Mouse (Mus musculus) frontal cortex, postnatal 10 days (tissue): ENCODE measurements at regions not wholly inside any gene's neighbourhood (a gene's known extent, or its start where the extent isn't known, plus 50 kb on each side); places are given as distances from the start of the nearest gene placed in this dataset.

Experiments
- DNase-seq, 2 experiments: peaks; one replicate each; pipeline ENCODE4 v3.0.0; 2022; ENCODE audit warnings: low spot score in 2 of 2, mixed read lengths in 1 of 2

DNA sequence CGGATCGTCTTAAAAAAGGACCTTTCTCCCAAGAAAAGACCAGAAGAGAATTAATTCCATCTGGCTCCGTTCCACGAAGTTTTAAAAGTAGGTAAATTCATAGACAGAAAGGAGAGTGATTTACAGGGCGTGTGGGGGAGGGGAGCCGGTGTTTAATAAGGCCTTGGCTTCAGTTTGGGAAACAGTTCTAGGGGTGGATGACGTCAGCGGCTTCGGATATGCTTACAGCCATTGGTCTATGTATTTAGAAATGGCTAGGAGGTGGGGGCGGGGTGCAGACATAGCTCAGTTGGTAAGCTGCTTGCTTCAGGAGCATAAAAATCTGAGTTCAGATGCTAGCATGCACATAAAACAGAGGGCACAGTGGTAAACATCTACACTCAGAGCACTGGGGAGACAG is 127.0 kb downstream of the Gadd45g start:
- DNase-seq, result peak in 1 of 2 experiments; percentile 28

DNA sequence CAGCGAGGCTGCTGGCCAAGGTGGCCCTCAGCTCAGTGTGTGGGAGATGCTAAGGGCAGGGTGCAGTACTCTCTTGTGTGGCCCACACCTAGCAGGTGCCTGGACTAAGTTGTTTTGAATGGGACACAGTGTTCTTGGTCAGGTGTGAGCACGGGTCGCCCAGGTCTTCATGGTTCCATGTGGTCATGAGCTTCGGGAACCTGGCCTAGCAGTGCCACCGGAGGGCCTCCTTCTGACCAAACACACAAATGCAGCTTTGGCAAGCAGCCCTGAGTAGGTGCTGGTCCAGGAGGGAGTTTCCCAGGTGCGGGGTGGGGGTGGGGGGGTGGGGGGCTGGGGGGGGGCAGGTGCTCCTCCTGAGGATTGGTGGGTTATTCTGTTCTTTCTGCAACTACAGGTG is 127.6 kb downstream of the Gadd45g start:
- no peak for DNase-seq

DNA sequence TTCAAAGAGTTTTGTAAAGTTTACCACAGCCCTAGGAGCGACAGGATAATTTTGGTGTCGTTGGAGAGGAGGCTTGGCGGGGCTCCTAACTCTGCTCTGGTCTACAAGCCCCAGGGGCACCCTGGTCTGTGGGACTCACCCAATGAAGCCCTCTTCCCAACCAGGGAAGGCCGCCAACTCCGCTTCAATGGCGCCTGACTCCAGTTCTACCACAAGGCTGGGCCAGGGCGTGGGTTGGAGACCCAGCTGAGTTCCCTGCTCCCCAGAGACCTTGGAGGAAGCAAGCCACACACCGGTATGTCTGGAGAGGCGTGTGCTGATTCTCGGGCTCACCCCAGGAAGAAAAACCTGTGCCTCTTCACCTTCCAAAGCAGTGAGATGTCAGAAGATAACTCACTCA is 128.9 kb downstream of the Gadd45g start:
- no peak for DNase-seq

DNA sequence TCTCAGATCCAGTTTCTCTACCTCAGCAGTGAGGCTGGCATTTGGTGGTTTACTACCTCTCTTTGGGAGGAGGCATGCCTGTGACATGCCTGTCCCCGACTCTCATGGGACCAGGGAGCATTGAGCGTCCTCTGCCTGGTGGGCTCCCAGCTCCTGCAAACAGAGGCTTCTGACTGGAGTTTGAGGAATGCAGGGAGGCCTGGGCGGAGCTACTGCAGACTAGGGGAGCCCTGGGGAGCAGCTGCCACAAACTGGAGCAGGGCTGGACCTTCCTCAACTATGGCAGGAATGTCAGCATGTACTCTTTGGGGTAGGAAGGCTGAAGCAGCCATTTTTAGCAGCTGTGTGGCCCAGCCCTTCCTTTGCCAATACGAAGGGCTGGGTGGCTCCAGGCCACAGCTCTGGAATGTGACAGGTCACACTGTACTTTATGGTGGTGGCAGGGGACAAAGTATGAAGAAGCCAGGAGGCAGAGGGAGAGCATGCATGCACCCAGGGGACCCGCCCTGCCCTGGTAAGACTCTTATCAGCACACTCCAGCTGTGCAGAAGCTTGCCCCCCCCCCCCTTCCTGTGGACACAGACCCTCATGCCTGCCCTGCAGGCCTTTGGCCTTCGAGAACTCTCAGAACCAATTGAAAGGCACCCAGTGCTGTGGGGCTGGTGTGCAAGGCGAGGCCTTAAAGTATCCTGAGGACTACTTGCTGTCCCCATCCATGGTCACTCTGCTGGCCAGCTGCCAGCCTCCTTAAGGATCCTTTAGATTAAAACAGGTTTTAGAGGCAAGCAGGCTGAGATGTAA is 129.5 kb downstream of the Gadd45g start:
- no peak for DNase-seq

DNA sequence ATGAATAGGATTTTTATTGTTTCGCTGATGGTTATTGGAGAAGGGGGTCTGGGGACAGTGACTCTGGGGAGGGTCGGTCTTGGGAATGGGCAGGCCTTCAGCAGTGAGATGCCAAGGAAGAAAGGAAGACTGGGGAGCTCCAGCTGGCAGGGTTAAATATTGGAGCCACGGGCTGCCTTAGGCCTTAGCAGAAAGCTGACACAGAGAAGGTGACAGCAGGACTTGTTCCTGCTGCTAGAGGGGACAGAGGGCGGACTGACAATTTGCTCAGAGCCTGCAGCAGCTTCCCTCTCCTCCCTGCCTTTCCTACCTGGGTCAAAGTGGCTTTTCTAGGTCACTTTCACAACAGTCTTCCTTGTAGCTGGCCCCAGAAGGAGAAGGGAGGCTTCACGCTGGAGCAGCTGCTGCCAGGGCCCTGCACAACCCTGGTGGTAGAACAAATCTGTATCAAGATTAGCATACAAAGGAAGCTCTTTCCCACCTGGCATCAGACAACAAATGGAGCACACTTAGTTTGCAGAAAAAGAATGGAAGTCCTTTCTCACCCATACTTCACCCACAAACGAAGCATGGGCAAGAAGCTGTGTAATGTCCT is 130.2 kb downstream of the Gadd45g start:
- no peak for DNase-seq

DNA sequence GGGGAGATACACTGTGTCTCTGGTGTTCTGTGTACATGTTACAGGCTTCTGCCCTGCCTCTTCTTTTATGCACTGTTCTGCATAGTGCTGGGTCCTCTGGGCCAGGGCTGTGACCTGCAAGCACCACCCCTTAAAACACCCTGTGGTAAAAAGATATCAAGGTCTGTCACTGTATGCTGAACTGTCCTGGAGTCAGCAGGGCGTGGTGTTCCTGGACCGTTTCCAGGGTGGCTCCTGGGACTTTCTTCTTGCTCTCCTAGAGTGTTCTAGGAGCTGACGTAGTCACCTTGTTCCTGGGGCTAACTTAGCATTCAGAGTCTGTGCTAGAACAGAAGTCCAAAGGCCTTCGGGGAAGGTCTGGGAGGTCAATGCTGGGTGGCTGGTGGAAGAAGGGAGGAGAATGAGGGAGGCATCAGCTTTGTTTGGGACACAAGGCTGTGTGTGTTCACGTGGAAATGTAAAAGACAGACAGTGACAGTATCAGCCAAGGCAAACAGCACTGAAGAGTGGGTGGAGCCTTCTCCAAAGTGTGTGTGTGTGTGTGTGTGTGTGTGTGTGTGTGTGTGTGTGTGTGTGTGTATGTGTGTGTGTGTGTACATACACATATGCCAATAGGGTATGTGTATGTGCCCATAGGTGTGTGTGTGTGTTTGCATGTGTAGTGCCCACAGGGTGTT is 133.0 kb downstream of the Gadd45g start:
- DNase-seq, result no peak

DNA sequence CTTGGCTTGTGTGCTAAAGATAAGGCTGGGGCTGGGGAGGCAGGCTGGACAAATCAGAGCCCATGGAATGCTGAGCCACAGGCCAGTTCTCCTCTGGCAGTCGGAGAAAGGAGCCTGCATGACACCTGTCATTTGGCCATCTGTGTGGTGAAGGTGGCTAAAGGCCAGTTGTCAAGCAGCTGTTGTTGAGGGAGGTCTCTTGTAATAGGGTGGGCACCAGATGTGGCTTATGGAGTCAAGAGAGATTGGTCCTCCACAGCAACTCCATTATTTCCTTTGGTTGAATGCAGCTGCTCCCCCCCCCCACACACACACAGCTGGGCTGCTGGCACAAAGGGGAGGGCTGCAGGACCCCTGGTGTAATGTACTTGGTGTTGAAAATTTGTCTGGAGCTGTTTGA is 133.9 kb downstream of the Gadd45g start:
- no peak for DNase-seq

DNA sequence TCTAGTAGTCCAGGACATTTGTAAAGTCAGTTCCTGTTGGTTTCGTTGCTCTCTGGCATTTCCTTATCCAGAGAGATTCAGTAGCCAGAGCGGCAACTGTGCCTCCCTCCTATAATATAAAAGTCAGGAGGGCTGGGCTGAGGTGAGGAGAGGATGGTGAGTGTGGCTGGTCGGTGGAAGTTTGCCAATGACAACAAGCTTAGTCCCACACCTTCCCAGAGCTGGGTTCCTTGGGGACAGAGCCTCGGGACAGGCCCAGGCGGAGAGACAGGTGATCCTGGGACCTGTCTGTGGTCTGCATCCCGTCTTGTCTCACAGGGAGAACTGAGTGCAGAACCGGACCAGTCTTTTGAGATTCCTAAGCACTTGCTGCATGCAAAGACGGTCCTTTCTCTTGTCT is 136.5 kb downstream of the Gadd45g start:
- DNase-seq, result no peak

DNA sequence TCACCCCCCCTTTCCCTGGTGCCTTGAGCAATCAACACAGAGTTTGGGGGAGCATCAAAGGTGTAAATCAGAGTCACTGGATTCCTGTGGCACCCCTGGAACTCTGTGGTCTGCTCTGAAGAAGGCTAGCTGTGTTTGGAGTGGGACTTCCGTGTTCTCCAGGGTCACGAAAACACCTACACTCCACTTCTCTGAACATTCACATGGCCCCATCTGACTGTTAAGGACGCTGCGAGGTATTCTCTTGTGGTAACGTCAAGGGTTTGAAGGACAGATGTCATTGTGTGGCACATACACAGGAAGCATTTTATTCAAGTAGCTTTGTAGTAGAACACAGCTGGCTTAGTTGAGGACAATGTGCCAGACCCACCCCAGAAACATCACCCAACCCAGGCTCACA is 137.1 kb downstream of the Gadd45g start:
- no peak for DNase-seq

DNA sequence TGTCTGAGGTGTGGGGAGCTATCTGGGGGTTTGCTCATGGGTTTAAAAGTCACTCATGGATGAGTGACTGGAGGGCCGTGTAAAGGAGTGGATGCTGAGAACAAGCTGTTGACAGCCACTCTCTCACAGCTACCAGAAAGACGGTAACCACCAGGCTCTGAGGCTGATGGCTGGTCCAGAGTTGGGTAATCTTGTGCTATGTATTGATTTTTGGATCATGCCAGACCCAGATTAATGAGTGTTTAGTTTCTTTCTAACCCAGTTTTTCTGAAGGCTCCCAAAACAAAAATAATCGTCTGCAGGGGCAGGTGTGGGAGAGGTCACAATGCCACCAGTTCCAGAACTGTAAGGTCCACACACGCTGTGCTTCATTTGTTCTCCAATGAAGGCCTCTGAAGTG is 144.9 kb downstream of the Gadd45g start:
- DNase-seq, result no peak

DNA sequence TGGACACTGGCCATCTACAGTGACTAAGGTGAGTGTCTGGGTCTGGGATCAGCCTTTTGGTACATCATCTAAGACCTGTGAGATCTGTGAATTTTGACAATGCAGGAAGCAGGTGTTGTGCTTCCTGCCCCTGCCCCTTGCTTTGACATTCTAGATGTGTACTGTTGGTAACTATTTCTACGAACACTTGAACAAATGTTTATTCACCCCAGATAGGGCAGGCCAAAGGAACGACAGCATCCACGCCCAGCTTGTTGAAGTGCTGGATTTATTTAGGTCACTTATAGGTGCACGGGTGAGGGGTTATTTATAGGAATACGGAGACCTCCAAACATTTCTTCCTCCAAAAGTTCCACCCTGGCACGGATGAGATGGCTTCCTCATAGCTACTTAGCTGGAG is 146.4 kb downstream of the Gadd45g start:
- DNase-seq, result no peak

DNA sequence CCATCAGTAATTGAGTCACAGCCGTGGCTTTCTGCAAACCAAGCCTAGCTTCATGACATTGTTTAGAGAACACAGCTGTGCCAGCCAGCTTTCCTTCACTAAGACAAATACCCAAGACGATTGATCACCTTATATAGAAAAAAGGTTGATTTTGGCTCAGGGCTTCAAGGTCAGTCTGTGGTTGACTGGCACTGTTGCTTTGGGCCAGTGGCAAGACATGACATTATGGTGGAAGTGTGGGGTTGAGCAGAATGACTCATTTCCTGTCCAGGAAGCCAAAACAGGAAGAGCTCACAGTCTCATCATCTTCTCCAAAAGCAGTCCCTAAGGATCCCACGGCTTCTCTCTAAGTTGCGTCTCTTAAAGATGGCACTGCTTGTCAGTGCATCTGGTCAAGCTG is 149.7 kb downstream of the Gadd45g start:
- DNase-seq, result no peak

DNA sequence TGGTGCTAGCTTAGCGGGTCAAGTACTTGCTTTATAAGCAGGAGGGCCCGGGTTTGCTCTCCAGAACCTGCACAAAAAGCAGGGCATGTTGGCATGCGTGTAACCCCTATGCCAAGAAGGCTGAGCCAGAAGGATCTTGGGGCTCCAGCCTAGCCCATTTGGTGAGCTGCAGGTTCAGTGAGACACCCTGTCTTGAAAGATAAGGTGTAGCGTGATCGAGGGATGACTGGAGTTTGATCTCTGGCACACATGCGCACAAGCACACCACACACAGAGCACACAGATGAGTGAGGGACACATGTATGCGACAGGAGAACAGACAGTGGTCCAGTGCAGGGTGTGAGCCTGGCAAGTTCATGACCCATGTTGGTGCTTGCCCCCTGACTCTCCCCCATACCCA is 152.1 kb downstream of the Gadd45g start:
- DNase-seq, result no peak

DNA sequence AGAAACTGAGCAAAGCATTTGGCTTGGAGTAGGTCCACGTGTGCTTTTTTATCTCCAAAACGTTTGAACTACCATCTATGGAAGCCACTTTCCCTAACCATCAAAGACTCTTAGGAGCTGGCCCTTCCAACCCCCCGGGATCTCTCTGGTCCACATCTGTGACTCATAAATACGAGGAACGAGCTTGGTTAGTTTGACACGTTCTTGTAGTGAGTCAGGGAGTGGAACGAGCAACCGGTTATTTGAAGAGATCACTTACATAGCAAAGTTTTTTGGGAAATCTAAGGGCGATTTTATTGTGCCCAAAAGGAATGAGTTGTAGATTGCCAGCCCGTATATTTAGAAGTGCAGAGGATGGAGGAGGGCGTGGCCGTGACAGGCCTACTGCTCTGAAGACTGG is 155.3 kb downstream of the Gadd45g start:
- no peak for DNase-seq

DNA sequence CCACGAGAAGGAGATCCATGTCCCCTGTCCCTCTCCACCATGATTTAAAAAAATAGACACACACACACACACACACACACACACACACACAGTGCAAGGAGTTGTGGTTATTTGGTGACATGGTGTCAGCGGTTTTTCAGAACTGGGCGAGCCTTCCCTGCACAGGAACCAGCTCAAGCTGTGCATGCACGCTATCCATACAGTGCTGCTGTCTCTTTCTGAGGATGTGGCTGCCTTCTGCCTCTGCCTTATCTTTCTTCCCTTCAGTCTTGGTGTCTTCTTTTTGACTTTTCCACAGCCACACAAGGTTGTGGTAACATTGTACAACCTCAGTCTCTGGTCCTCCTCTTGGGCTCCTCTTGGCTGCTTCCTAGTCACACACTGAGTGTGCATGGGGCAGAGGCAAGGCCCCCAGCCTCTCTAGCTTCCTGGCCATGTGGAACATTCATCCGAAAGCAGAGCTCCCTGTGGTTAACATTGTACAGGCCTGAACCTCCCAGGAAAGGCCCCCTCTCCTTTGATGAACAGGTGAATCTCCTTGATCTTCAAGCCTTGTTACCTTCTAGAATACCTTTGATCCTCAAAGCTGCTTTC is 157.6 kb downstream of the Gadd45g start:
- no peak for DNase-seq

DNA sequence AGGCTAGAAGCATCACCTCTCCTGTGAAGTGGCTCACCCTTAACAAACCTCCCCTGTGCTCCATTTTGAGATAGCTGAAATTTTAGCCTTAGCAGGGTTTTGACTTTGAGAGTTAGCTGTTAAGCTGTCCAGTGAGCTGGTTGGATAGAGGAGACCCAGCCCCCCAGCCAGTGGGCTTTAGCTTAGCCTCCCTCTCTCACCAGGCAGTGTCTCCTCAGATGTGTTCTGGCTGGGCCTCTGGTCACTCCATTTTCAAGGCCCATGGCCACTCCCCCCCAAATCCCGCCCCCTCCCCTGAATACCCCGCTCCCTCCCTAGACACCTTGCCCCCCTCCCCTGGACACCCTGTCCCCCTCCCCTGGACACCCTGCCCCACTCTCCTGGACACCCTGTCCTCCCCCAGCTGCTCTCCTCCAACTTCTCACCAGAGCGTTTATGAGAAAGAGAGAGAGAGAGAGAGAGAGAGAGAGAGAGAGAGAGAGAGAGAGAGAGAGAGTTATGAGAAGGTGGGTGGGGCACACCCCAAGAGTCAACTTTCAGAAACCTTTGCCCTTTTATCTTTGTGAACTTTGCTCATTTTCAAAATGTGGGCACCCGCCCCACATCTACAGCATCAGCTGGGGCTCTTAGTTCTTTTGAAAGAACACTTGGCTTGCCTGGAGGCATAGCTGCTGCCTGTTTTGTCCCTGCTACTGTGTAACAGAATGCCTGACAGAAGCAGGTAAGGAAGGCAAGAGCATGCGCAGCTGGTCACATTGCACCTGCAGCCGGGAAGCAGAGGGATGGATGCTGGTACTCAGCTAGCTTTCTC is 161.3 kb downstream of the Gadd45g start:
- DNase-seq, result no peak

DNA sequence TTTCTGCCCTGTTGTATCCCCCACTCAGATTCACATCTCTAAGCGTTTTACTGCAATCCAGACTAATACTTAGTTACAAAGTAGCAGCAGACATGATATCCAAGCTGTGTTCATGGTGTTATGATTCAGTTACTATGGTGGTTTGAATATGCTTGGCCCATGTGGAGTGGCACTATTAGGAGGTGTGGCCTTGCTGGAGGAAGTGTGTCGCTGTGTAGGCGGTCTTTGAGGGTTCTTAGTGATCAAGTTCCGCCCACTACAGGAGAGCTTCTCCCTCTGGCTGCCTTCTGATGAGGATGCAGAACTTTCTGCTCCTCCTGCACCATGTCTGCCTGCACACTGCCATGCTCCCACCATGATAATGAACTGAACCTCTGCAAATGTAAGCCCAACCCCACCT is 162.8 kb downstream of the Gadd45g start:
- DNase-seq, result no peak

DNA sequence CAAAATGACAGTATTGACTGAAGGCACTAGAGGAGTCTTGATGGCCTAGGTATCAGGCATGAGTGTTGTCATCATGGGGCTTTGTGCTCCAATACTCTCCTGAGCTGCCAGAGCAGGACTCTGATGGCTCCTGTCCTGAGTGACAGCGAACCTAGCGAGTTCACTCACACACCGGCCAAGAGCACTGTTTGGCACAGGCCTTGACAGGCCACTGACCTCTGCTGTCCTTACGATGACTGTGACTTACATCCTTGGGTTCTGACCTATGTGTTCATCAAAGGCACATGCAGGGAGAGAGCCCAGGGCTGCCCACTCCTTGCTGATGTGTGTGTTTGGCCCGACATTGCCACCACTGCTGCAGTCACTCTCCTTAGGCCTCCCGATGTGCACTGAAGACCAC is 163.3 kb downstream of the Gadd45g start:
- DNase-seq, result no peak

DNA sequence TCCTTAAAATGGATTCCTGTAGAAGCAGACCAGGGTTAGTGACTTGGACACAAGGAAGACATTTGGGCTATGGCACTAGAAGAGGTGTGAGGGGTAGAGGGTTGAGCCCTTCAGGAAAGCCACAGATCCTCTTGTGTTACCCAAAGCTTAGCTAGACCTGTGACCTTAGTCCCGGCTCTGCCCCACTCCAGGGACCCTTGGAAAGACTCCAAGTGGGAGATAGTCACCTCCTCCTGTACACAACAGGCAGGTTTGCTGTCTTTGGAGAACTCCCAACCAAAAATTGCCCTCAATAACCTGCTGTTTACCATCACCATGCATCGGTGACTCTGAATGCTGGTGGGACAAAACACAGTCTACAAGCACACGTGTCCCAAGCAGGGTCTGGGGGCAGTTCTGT is 164.5 kb downstream of the Gadd45g start:
- DNase-seq, result no peak

DNA sequence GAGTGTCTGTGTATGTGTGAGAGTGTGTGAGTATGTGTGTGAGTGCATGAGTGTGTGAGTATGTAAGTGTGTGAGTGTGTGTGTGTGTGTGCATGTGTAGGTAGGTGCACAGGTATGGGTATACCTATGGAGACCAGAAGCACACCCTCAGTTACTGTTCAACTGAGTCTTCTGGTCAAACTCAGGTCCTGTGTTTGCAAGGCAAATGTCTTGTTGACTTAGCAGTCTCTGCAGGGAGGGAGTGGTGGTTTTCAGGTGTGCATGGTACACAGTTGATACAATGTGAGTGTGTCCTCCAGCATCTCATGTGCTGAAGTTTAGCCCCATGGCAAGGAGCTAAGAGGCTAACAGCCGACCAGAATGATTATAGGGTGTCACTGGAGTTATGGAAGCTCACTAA is 166.7 kb downstream of the Gadd45g start:
- no peak for DNase-seq

DNA sequence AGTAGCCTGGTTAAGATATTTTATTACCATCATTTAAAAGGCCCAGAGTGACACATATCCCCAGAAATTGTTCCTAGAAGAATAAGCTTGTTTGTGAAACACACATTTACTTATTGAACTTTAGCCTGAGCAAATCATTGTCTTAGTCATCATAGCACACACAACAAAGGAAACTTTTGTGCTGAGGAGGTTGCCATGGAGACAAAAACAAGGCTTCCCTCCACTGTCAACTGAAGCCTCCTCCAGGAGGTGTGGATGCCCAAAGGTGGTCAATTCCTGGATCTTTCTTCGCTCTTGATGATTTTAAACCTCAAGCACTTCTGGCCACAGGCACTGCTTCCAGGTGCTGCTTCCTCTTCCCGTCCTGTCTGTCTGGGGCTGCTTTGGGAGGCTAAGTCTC is 167.3 kb downstream of the Gadd45g start:
- no peak for DNase-seq

DNA sequence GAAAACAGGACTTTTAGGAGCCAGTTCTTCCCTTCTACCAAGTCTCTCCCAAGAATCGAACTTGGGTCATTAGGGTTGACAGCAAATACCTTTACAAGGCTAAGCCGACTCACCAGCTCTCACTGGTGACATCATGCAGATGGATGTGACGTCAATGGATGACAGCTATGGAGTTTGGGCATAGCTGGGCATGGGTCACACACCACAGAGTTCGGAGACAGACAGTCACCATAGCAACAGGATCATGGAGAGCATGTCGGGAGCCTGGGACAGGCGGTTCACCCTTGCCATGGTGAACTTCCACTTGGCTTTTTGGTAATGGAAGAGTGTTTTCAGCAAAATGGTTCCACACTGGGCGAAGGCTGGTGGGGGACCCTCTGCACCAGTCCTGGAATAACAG is 168.1 kb downstream of the Gadd45g start:
- DNase-seq, result no peak
